Mouse (Mus musculus): ENCODE measurements at regions not wholly inside any gene's neighbourhood (a gene's known extent, or its start where the extent isn't known, plus 50 kb on each side); places are given as distances from the start of the nearest gene placed in this dataset.
"Not testable (repeated sequence)": the region's sequence is repeated elsewhere in the genome, so short reads cannot be mapped to it uniquely, and the experiment has no call there.

GRCm38 (mm10) chr6:37703946-37704345 lies 166.7 kb upstream of the Trim24 start:
- H3K9me3 ChIP-seq: peaks cover 4% of the 10 kb centered on the region; the same call in 1 of the 2 replicates
- H3K4me1 ChIP-seq: no peaks in the 10 kb centered on the region
- WGBS: 74% methylated on average over 2 of the region's 2 CpGs
- no peak overlapping the region for H3K4me3 ChIP-seq
- no peak for ATAC-seq (ENCODE audit: insufficient number of reproducible peaks, insufficient read depth, low FRiP score, low TSS enrichment, low read depth)
- H3K27ac ChIP-seq: no peak overlapping the region
- H3K4me2 ChIP-seq: no peak overlapping the region
- H3K9ac ChIP-seq: no peak overlapping the region
- H3K36me3 ChIP-seq: no peaks in the 10 kb centered on the region
- H3K27me3 ChIP-seq: no peaks in the 10 kb centered on the region

DNA sequence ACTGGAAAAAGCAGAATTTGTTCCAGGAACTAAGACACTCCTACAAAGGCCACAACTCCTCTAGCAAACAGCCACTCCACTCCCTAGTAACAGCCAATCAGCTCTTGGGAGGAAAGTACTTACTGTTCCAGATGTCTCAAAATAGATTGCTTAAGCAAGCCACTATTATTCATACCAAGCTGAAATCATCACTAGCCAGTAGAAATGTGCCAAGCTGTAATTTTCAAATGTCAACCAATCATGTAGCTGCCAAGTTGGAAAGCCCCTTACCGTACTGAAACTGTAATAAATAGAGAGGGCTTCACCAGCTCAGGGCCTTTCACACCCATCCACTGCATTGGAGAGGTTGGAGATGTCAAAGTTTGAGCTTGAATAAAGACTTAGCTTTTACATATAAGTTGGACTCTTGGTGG lies 164.9 kb upstream of the Trim24 start:
- Histone ChIP-seq H3K4me3 (no peak overlapping the region), H3K4me2 (no peak overlapping the region), H3K9ac (no peak overlapping the region), H3K4me1 (no peaks in the 10 kb centered on the region), H3K27me3 (no peaks in the 10 kb centered on the region), H3K27ac (no peak overlapping the region), H3K36me3 (no peaks in the 10 kb centered on the region), H3K9me3 (peaks cover 4% of the 10 kb centered on the region; the same call in 1 of the 2 replicates)
- WGBS: 83% methylated on average over 1 of the region's 1 CpGs
- ATAC-seq (ENCODE audit: insufficient number of reproducible peaks, insufficient read depth, low FRiP score, low TSS enrichment, low read depth): no peak

DNA sequence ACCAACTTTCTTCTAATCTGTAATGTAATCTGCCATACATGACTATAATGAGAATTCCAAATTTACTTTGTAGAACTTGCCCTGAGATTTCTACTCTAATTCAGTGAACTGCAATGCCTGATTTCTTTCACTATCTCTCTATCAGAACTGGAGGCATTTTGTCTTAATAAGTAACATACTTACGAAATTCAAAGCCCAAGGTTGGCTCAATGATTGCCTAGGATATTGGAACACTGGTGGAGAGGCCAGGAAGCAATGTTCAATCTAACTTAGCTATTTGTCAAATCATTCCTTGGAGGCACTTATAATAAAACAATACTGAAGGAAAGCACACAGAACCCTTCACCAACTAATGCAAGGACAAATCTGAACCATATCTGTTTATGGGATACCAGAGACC lies 162.9 kb upstream of the Trim24 start:
- not testable (repeated sequence) for H3K27ac ChIP-seq; H3K4me1 ChIP-seq; H3K9ac ChIP-seq; H3K27me3 ChIP-seq; H3K9me3 ChIP-seq; H3K36me3 ChIP-seq; H3K4me2 ChIP-seq; H3K4me3 ChIP-seq; ATAC-seq (ENCODE audit: insufficient number of reproducible peaks, insufficient read depth, low FRiP score, low TSS enrichment, low read depth)
- 62% methylated on average over 1 of the region's 1 CpGs for WGBS

DNA sequence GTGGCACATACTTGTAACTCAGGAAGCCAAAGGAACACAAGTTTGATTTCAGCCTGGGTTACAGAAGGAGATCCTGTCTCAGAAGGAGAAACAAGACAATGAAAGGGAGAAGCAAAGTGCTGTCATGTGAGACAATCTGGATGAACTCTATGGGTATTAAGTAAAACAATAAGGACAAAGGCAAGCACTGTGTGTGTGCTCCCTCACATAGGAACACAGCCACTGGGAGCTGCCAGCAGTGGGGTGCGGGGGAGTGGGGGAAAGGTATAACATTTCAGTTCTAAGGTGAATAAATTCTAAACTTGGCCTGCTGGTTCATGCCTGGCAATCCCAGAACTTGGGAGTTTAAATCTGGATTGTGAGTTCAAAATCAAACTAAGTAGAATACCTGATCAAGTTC lies 158.8 kb upstream of the Trim24 start:
- Histone ChIP-seq H3K9ac (no peak overlapping the region), H3K27ac (no peak overlapping the region), H3K4me3 (no peak overlapping the region), H3K9me3 (peaks cover 3% of the 10 kb centered on the region; the same call in 1 of the 2 replicates), H3K4me1 (no peaks in the 10 kb centered on the region), H3K27me3 (no peaks in the 10 kb centered on the region), H3K4me2 (no peak overlapping the region), H3K36me3 (no peaks in the 10 kb centered on the region)
- WGBS: 71% methylated on average over 1 of the region's 1 CpGs
- ATAC-seq (ENCODE audit: insufficient number of reproducible peaks, insufficient read depth, low FRiP score, low TSS enrichment, low read depth): no peak

- Histone ChIP-seq H3K27ac (no peak overlapping the region), H3K36me3 (no peaks in the 10 kb centered on the region), H3K9ac (no peak overlapping the region), H3K9me3 (no peaks in the 10 kb centered on the region), H3K4me1 (no peaks in the 10 kb centered on the region), H3K4me2 (no peak overlapping the region), H3K27me3 (no peaks in the 10 kb centered on the region), H3K4me3 (no peak overlapping the region)
- no peak for ATAC-seq (ENCODE audit: insufficient number of reproducible peaks, insufficient read depth, low FRiP score, low TSS enrichment, low read depth)
- 87% methylated on average over 4 of the region's 4 CpGs for WGBS
These were observed 157.2 kb upstream of the Trim24 start for GRCm38 (mm10) chr6:37713411-37713810.

DNA sequence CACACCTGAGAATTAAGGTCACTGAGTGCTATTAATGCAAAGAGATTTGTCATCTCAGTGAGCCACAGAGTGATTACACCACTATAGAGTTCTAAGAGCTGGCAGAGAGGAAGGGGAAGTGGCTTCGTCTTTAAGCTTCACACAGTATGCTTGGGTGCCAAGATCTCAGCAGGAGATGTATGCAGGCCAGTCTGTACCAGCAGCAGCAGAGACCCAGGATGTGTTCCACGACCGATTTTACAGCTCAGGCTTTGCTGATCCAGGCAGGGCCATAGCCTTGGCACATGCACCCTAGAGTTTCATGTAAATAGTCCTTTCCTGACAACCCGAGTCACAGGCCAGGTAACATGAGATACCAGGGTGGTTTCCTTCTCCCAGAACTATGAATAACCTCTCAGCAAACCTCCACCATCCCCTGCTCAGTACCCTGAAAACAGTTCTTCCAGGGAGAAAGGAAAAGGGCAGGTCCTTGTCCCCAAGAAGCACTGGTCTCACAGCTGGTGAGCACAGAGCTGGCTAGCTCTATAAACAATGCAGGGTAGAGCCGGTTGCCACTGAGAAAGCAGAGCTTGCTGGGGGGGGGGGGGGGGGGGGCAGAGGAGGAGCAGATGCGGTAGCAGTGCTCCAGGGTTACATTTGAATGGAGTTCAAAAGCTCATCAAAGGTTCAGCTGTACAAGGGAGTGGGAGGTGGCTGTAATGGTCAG lies 156.2 kb upstream of the Trim24 start:
- no peak overlapping the region for H3K9ac ChIP-seq
- 26% methylated on average over 6 of the region's 6 CpGs for WGBS
- H3K4me1 ChIP-seq: no peaks in the 10 kb centered on the region
- ATAC-seq (ENCODE audit: insufficient number of reproducible peaks, insufficient read depth, low FRiP score, low TSS enrichment, low read depth): 0 out of 2 replicates have a peak, but pooled peaks have one; percentile 20
- H3K4me2 ChIP-seq: no peak overlapping the region
- H3K27ac ChIP-seq: no peak overlapping the region
- H3K9me3 ChIP-seq: no peaks in the 10 kb centered on the region
- no peaks in the 10 kb centered on the region for H3K27me3 ChIP-seq
- H3K36me3 ChIP-seq: no peaks in the 10 kb centered on the region
- H3K4me3 ChIP-seq: no peak overlapping the region

DNA sequence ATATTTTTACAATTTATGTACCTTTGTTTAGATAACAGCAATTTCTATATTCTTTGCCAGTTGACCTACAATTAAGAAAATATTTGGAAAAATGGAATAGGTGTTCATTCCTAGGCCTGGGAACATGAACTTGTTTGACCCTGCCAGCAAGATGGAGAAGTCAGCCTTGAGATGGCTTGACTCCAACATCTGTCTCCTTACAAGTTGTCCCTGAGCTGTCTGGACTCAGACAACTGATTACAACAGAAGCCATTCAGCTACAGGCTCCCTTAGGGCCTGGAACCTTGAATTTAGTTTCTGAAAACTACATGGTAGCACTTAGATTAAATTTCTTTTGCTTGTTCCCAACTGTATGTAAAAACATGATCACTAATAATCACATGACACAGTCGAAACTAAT lies 148.9 kb upstream of the Trim24 start:
- WGBS: 47% methylated on average over 1 of the region's 1 CpGs

GRCm38 (mm10) chr6:37723337-37723736 lies 147.3 kb upstream of the Trim24 start:
- no peaks in the 10 kb centered on the region for H3K9me3 ChIP-seq
- H3K27me3 ChIP-seq: no peaks in the 10 kb centered on the region
- no peaks in the 10 kb centered on the region for H3K36me3 ChIP-seq
- WGBS: 59% methylated on average over 4 of the region's 4 CpGs
- no peak overlapping the region for H3K9ac ChIP-seq
- H3K27ac ChIP-seq: no peak overlapping the region
- no peak overlapping the region for H3K4me3 ChIP-seq
- H3K4me1 ChIP-seq: no peaks in the 10 kb centered on the region
- no peak for ATAC-seq (ENCODE audit: insufficient number of reproducible peaks, insufficient read depth, low FRiP score, low TSS enrichment, low read depth)
- H3K4me2 ChIP-seq: no peak overlapping the region

More for the DNA sequence above, 148.9 kb upstream of the Trim24 start:
- H3K4me1 ChIP-seq: no peaks in the 10 kb centered on the region
- no peaks in the 10 kb centered on the region for H3K27me3 ChIP-seq
- H3K4me3 ChIP-seq: no peak overlapping the region
- ATAC-seq (ENCODE audit: insufficient number of reproducible peaks, insufficient read depth, low FRiP score, low TSS enrichment, low read depth): no peak
- H3K36me3 ChIP-seq: no peaks in the 10 kb centered on the region
- no peak overlapping the region for H3K4me2 ChIP-seq
- no peak overlapping the region for H3K9ac ChIP-seq
- no peak overlapping the region for H3K27ac ChIP-seq
- H3K9me3 ChIP-seq: no peaks in the 10 kb centered on the region

- no peak overlapping the region for H3K4me3 ChIP-seq
- no peaks in the 10 kb centered on the region for H3K27me3 ChIP-seq
- no peaks in the 10 kb centered on the region for H3K36me3 ChIP-seq
- H3K4me2 ChIP-seq: no peak overlapping the region
- ATAC-seq (ENCODE audit: insufficient number of reproducible peaks, insufficient read depth, low FRiP score, low TSS enrichment, low read depth): no peak
- no peak overlapping the region for H3K27ac ChIP-seq
- 0 out of 2 replicates have a peak, but pooled peaks cover 3% of the 10 kb centered on the region for H3K9me3 ChIP-seq
- WGBS: 83% methylated on average over 5 of the region's 5 CpGs
- no peak overlapping the region for H3K9ac ChIP-seq
- H3K4me1 ChIP-seq: no peaks in the 10 kb centered on the region
These were observed 146.4 kb upstream of the Trim24 start for GRCm38 (mm10) chr6:37724240-37724639.

- Histone ChIP-seq H3K9ac (no peak overlapping the region), H3K27me3 (no peaks in the 10 kb centered on the region), H3K4me3 (no peak overlapping the region), H3K4me1 (no peaks in the 10 kb centered on the region), H3K4me2 (no peak overlapping the region), H3K36me3 (no peaks in the 10 kb centered on the region), H3K27ac (no peak overlapping the region), H3K9me3 (0 out of 2 replicates have a peak, but pooled peaks cover 3% of the 10 kb centered on the region)
- WGBS: 84% methylated on average over 2 of the region's 2 CpGs
- ATAC-seq (ENCODE audit: insufficient number of reproducible peaks, insufficient read depth, low FRiP score, low TSS enrichment, low read depth): no peak
These were observed 142.0 kb upstream of the Trim24 start for GRCm38 (mm10) chr6:37728621-37729020.

- WGBS: 94% methylated on average over 2 of the region's 2 CpGs
- Histone ChIP-seq H3K4me2 (no peak overlapping the region), H3K4me1 (no peaks in the 10 kb centered on the region), H3K4me3 (no peak overlapping the region), H3K36me3 (no peaks in the 10 kb centered on the region), H3K9me3 (0 out of 2 replicates have a peak, but pooled peaks cover 3% of the 10 kb centered on the region), H3K27me3 (no peaks in the 10 kb centered on the region), H3K27ac (no peak overlapping the region), H3K9ac (no peak overlapping the region)
- ATAC-seq (ENCODE audit: insufficient number of reproducible peaks, insufficient read depth, low FRiP score, low TSS enrichment, low read depth): no peak
These were observed 141.4 kb upstream of the Trim24 start for GRCm38 (mm10) chr6:37729165-37729564.

GRCm38 (mm10) chr6:37730500-37731239 lies 139.9 kb upstream of the Trim24 start:
- Histone ChIP-seq H3K36me3 (no peaks in the 10 kb centered on the region), H3K9ac (no peak overlapping the region), H3K9me3 (0 out of 2 replicates have a peak, but pooled peaks cover 3% of the 10 kb centered on the region), H3K4me2 (no peak overlapping the region), H3K4me3 (no peak overlapping the region), H3K27me3 (no peaks in the 10 kb centered on the region), H3K27ac (0 out of 2 replicates have a peak overlapping the region, but pooled peaks have one; percentile 4), H3K4me1 (no peaks in the 10 kb centered on the region)
- 66% methylated on average over 8 of the region's 8 CpGs for WGBS
- no peak for ATAC-seq (ENCODE audit: insufficient number of reproducible peaks, insufficient read depth, low FRiP score, low TSS enrichment, low read depth)
